In genomic region chr1:89581766-89582125, GRCm38 (mm10) we compare ENCODE assay signal across 8 mouse cellular contexts.
DNase-seq lines count a peak whose midpoint lies in the region; ATAC-seq and TF ChIP-seq lines count a peak whose summit lies in the region.

No protein-coding gene starts in this region.

- peak overlapping the region; percentile 67 for H3K4me3 ChIP-seq in layer of hippocampus, adult 2 months
- H3K4me3 ChIP-seq in embryonic facial prominence, embryonic 14.5 days (ENCODE audit: low read depth, low read length), result peak overlapping the region; percentile 71
- peak overlapping the region; percentile 64 for H3K4me3 ChIP-seq in intestine, postnatal 0 days (ENCODE audit: low read depth, low read length)
- peak overlapping the region; percentile 93 for H3K4me3 ChIP-seq in neural tube, embryonic 13.5 days

- no peak for TF ChIP-seq CTCF in layer of hippocampus, adult 2 months (conservative IDR thresholded peaks at IDR 0.05)
- no peak for TF ChIP-seq CTCF in intestine, postnatal 0 days (IDR thresholded peaks at IDR 0.05; ENCODE audit: low read depth)

- intact Hi-C loops in left cerebral cortex, postnatal 4 days (cut with DNase I), result no loop called here

- peak overlapping the region; percentile 62; the same call in 1 of the 2 replicates for H3K27ac ChIP-seq in layer of hippocampus, adult 2 months
- no peak overlapping the region for H3K27ac ChIP-seq in embryonic facial prominence, embryonic 14.5 days (replicated peaks; ENCODE audit: low read depth, low read length)
- H3K27ac ChIP-seq in intestine, postnatal 0 days (ENCODE audit: low read depth, low read length), result no peak overlapping the region
- H3K27ac ChIP-seq in neural tube, embryonic 13.5 days (replicated peaks), result peak overlapping the region; percentile 99

- no peaks in the 10 kb centered on the region for H3K9me3 ChIP-seq in embryonic facial prominence, embryonic 14.5 days (ENCODE audit: control insufficient read depth, low read length)
- no peaks in the 10 kb centered on the region for H3K9me3 ChIP-seq in intestine, postnatal 0 days (ENCODE audit: control insufficient read depth)
- H3K9me3 ChIP-seq in neural tube, embryonic 13.5 days, result no peaks in the 10 kb centered on the region

- ATAC-seq in embryonic facial prominence, embryonic 14.5 days (ENCODE audit: low read depth), result no peak
- no peak for ATAC-seq in intestine, postnatal 0 days
- peak; percentile 6; the same call in 1 of the 2 replicates for ATAC-seq in neural tube, embryonic 13.5 days (ENCODE audit: low read depth)

- DNase-seq in layer of hippocampus, adult 2 months (ENCODE audit: low spot score in 2 of 2), result no peak
- no peak for DNase-seq in layer of hippocampus, adult 11-12 months (ENCODE audit: low spot score)
- no peak for DNase-seq in embryonic facial prominence, embryonic 14.5 days (ENCODE audit: low spot score)
- DNase-seq in thymus, adult 18-20 months, result no peak
- DNase-seq in left cerebral cortex, postnatal 4 days, result no peak
- no peak for DNase-seq in layer of hippocampus, adult 9-11 months

- no peaks in the 10 kb centered on the region for H3K36me3 ChIP-seq in embryonic facial prominence, embryonic 14.5 days (ENCODE audit: control insufficient read depth, insufficient read depth, low read length)
- H3K36me3 ChIP-seq in intestine, postnatal 0 days (ENCODE audit: control insufficient read depth, insufficient read depth), result no peaks in the 10 kb centered on the region
- H3K36me3 ChIP-seq in neural tube, embryonic 13.5 days, result peaks cover 2% of the 10 kb centered on the region; the same call in 1 of the 2 replicates

- 26% methylated on average over 6 of the region's 6 CpGs for WGBS in embryonic facial prominence, embryonic 14.5 days
- WGBS in intestine, postnatal 0 days, result 38% methylated on average over 6 of the region's 6 CpGs
- 16% methylated on average over 6 of the region's 6 CpGs for WGBS in neural tube, embryonic 13.5 days

- H3K27me3 ChIP-seq in embryonic facial prominence, embryonic 14.5 days (replicated peaks; ENCODE audit: control insufficient read depth, insufficient read depth, low read length), result peaks cover 10% of the 10 kb centered on the region; the same call in 1 of the 2 replicates
- H3K27me3 ChIP-seq in intestine, postnatal 0 days (replicated peaks; ENCODE audit: control insufficient read depth, insufficient read depth, low read length), result peaks cover 20% of the 10 kb centered on the region
- no peaks in the 10 kb centered on the region for H3K27me3 ChIP-seq in neural tube, embryonic 13.5 days

- peaks cover 12% of the 10 kb centered on the region for H3K4me1 ChIP-seq in embryonic facial prominence, embryonic 14.5 days (ENCODE audit: control insufficient read depth, insufficient read depth, low read length)
- no peaks in the 10 kb centered on the region for H3K4me1 ChIP-seq in intestine, postnatal 0 days (replicated peaks; ENCODE audit: control insufficient read depth, insufficient read depth, low read length)
- H3K4me1 ChIP-seq in neural tube, embryonic 13.5 days (replicated peaks), result peaks cover 86% of the 10 kb centered on the region

- peak overlapping the region; percentile 71 for H3K9ac ChIP-seq in embryonic facial prominence, embryonic 14.5 days (ENCODE audit: low read depth, low read length)
- H3K9ac ChIP-seq in intestine, postnatal 0 days (ENCODE audit: low read depth, low read length), result no peak overlapping the region
- H3K9ac ChIP-seq in neural tube, embryonic 13.5 days, result peak overlapping the region; percentile 96

- peak overlapping the region; percentile 100 for H3K4me2 ChIP-seq in embryonic facial prominence, embryonic 14.5 days (ENCODE audit: low read depth, low read length)
- peak overlapping the region; percentile 100 for H3K4me2 ChIP-seq in intestine, postnatal 0 days (replicated peaks; ENCODE audit: low read depth)
- H3K4me2 ChIP-seq in neural tube, embryonic 13.5 days, result peak overlapping the region; percentile 97

Comparison
In these comparisons a context has a peak if more than half of its experiments do, and no peak if none do; other contexts are left out.
1. H3K27ac ChIP-seq: peak in layer of hippocampus, adult 2 months (single experiment) and neural tube, embryonic 13.5 days (single experiment); none in embryonic facial prominence, embryonic 14.5 days (single experiment) and intestine, postnatal 0 days (single experiment).
2. Peak in every context shown above with its lines, with median percentiles within 50 percentile points of each other: H3K4me3 ChIP-seq and H3K4me2 ChIP-seq.